Mouse (Mus musculus) B cell, adult (primary cell): Measurements from ENCODE around the gene Olfr952. TPM values are rescaled to one million over a fixed set of nuclear protein-coding genes. Genes with fewer than 3 reads are reported as not detected.

Source experiments
- total RNA-seq: library from RNA; stranded (reverse); gene quantifications from 4 replicates; pipeline ENCODE4 v1.2.4, GENCODE M21; 2023; ENCODE audit not compliant: inconsistent age

The Olfr952 gene
- not detected in 4 replicates for total RNA-seq

DNA sequence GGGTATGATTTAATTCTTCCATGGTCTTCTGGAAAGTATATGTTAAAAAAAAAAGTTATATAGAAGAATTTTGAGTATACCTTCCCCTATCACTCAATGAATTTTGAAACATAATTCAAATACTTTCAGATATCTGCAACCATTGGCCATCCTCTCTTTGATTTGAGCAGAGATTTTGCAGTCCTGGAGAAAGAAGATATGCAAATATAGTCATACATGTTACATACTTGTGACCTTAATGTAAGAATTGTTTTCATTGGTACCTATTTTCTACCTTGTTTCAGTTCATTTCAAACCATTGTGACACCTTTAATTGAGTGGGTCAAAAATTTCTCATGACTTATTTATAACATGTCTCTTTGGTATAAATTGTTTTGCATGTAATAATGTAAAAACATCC lies at the start of gene Olfr952:
Gene Olfr952, minus strand, starts transcription at position 101 of the 400 bp plus-strand sequence.

DNA sequence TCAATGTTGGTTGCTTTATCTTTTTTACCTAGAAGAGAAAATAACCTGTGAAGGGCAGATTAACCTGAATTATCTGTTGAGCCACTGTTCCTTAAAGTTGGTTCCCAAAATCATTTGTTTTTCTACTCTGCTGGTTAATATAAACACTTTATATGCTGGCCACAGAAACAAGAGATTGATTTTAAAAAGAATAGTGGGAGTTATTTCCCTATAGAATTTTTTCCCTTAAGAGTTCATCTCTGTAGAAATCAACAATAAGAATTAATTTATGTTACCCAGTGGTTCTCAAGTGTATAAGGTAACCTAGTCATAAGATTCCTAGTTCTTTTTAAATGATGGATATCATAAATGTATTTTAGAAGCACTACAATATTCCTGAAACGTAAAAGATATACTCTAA lies 44.9 kb upstream of the Olfr952 start, which contains the start of gene Olfr955:
Gene Olfr955, minus strand, starts transcription at position 101 of the 400 bp plus-strand sequence.

DNA sequence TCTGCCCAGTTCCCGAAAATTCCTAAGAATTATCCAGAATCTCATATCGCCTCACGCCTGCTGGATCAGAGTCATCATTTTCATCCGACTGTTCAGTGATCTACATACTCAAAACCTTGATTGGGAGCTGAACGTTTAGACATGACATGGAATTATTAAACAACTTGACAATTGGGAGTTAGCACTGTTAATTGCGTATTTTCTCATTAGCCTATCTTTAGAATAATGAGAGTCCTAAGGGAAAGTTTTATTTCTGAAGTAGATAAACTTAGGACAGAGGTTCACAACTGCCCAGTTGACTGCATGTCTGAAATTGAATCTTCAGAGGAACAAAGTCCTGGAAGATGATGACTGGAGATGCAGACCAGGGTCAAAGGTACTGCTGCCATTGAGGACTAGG lies 29.5 kb upstream of the Olfr952 start, which contains the start of gene Olfr954:
Gene Olfr954, plus strand, starts transcription at position 301 of the 400 bp plus-strand sequence.

DNA sequence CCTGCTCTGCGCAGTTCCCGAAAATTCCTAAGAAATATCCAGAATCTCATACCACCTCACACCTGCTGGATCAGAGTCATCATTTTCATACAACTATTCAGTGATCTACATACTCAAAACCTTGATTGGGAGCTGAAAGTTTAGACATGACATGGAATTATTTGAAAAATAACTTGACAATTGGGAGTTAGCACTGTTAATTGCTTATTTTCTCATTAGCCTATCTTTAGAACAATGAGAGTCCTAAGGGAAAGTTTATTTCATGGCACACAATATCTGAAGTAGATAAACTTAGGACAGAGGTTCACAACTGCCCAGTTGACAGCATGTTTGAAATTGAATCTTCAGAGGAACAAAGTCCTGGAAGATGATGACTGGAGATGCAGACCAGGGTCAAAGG lies 39.8 kb downstream of the Olfr952 start, which contains the start of gene Olfr951:
Gene Olfr951, plus strand, starts transcription at position 301 of the 400 bp plus-strand sequence.

Other genes starting within 250 kb of the Olfr952 start
- not detected in 4 replicates for gene Olfr944, start 225.2 kb downstream of the Olfr952 start, total RNA-seq
- gene Olfr1537, start 177.2 kb downstream of the Olfr952 start, total RNA-seq: not detected in 4 replicates
- gene Olfr945, start 150.3 kb downstream of the Olfr952 start, total RNA-seq: not detected in 4 replicates
- not detected in 4 replicates for gene Olfr948, start 101.1 kb downstream of the Olfr952 start, total RNA-seq
- gene Olfr951, start 39.7 kb downstream of the Olfr952 start, total RNA-seq: not detected in 4 replicates
- gene Olfr954, start 29.6 kb upstream of the Olfr952 start, total RNA-seq: not detected in 4 replicates
- gene Olfr955, start 44.8 kb upstream of the Olfr952 start, total RNA-seq: not detected in 4 replicates
- not detected in 4 replicates for gene Olfr44, start 66.8 kb upstream of the Olfr952 start, total RNA-seq
- not detected in 4 replicates for gene Olfr957, start 88.7 kb upstream of the Olfr952 start, total RNA-seq
- gene Olfr958, start 126.9 kb upstream of the Olfr952 start, total RNA-seq: not detected in 4 replicates
- not detected in 4 replicates for gene Olfr959, start 148.4 kb upstream of the Olfr952 start, total RNA-seq
- not detected in 4 replicates for gene AW551984, start 177.3 kb upstream of the Olfr952 start, total RNA-seq
- not detected in 4 replicates for gene Olfr148, start 183.5 kb upstream of the Olfr952 start, total RNA-seq
- gene Olfr960, start 194.2 kb upstream of the Olfr952 start, total RNA-seq: not detected in 4 replicates
- not detected in 4 replicates for gene Olfr961, start 217.9 kb upstream of the Olfr952 start, total RNA-seq
- not detected in 4 replicates for gene Olfr963, start 240.1 kb upstream of the Olfr952 start, total RNA-seq